Mouse (Mus musculus) liver, adult 2 months (tissue): Measurements from ENCODE around the gene Fam161b.

Experiments
- CTCF ChIP-seq: fragments of 200-500 bp; IDR thresholded peaks from 2 replicates; pipeline ENCODE4 v1.5.1; 2011; ENCODE audit warnings: low read depth, low read length, control low read depth
- POLR2A ChIP-seq: fragments of 200-500 bp; IDR thresholded peaks from 2 replicates; pipeline ENCODE4 v1.6.1; 2011; ENCODE audit warnings: low read length, control low read depth; ENCODE audit not compliant: insufficient read depth; ENCODE audit errors: extremely low read depth

DNA sequence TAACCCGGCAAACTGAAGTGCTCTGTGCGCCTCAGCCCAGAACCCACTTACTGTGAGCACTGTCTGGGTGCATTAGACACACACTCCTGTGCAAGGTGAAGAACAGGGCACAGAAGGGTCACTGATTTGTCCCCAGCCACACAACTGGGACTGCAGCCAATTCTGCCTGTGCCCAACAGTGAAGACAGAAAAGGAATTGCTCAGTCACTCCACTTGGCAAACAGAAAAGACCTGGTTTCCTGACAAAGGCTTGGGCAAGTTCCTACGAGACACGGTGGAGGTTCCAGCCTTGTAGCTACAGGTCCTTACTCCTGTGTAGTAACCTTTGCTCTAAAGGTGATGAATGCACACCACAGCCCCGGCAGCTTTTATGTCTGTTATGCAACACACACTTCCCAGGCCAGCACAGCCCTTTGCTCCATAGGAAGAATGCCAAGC lies 23.0 kb upstream of the Fam161b start:
- TF ChIP-seq CTCF (no peak), POLR2A (no peak)
